Mouse (Mus musculus) hindbrain, postnatal 0 days (tissue): Measurements from ENCODE around the gene Aloxe3. TPM values are rescaled to one million over a fixed set of nuclear protein-coding genes. Genes with fewer than 3 reads are reported as not detected.

ENCODE experiments used
- ATAC-seq: fragments of 200-750 bp; cut with Nextera tagmentation; 2 replicates; pipeline ENCODE4 v1.8.0; 2017; ENCODE audit warnings: mild to moderate bottlenecking, moderate TSS enrichment, moderate library complexity
- DNase-seq: peaks from one replicate; pipeline ENCODE4 v3.0.0-alpha.2; 2015; ENCODE audit warnings: low spot score
- H3K27ac ChIP-seq: fragments of 300-500 bp; sonication (generic); 2 replicates; pipeline ENCODE4 v1.5.1; 2014; ENCODE audit warnings: mild to moderate bottlenecking
- H3K27me3 ChIP-seq: fragments of 300-500 bp; sonication (generic); 2 replicates; pipeline ENCODE4 v1.6.1; 2014; ENCODE audit warnings: low read length, mixed read lengths; ENCODE audit not compliant: insufficient read depth
- H3K36me3 ChIP-seq: fragments of 300-500 bp; sonication (generic); 2 replicates; pipeline ENCODE4 v1.6.1; 2014; ENCODE audit warnings: low read length, mixed read lengths; ENCODE audit not compliant: insufficient read depth
- H3K4me1 ChIP-seq: fragments of 300-500 bp; sonication (generic); 2 replicates; pipeline ENCODE4 v1.6.1; 2014; ENCODE audit warnings: antibody characterized with exemption, low read length, mixed read lengths; ENCODE audit not compliant: insufficient read depth
- H3K4me2 ChIP-seq: fragments of 300-500 bp; sonication (generic); 2 replicates; pipeline ENCODE4 v1.6.1; 2014; ENCODE audit warnings: low read depth, mild to moderate bottlenecking, low read length, moderate library complexity, mixed read lengths
- H3K4me3 ChIP-seq: fragments of 300-500 bp; sonication (generic); 2 replicates; pipeline ENCODE4 v1.5.1; 2014; ENCODE audit warnings: low read length
- H3K9ac ChIP-seq: fragments of 300-500 bp; sonication (generic); replicated peaks from 2 replicates; pipeline ENCODE4 v1.6.1; 2014; ENCODE audit warnings: mild to moderate bottlenecking, low read length, moderate library complexity, mixed read lengths
- H3K9me3 ChIP-seq: fragments of 300-500 bp; sonication (generic); 2 replicates; pipeline ENCODE4 v1.6.1; 2016; ENCODE audit warnings: low read length, mixed read lengths
- CTCF ChIP-seq: IDR thresholded peaks from 2 replicates; pipeline ENCODE4 v1.5.1; 2016; ENCODE audit warnings: antibody characterized with exemption, control low read depth, low read depth
- WGBS: fragments of 180-500 bp; shearing (Covaris S2); extraction: QIAGEN DNeasy Blood & Tissue Kit; methylation state at CpG from one replicate; pipeline ENCODE4 v1.1.7; 2014; 5-methylcytosine and 5-hydroxymethylcytosine counted together
- polyA plus RNA-seq: library from polyadenylated mRNA; unstranded; fragments of >200 nt; fragmentation: Nextera tagmentation; extraction: Ambion mirVana; gene quantifications from 2 replicates; pipeline ENCODE4 v1.2.1, GENCODE M21; 2015
- total RNA-seq: library from RNA; depleted of rRNA; stranded (reverse); fragments of >200 nt; gene quantifications from 2 replicates; pipeline ENCODE4 v1.2.3, GENCODE M21; 2014

Aloxe3 gene
- total and polyA plus RNA-seq, 2 experiments from 2014 or later, result 12.5 to 13.0 TPM

GRCm38 (mm10) chr11:69123693-69124497 lies 1.8 kb upstream of the Aloxe3 start:
- Histone ChIP-seq H3K9me3 (no peaks in the 10 kb centered on the region), H3K27ac (peak overlapping the region; percentile 89), H3K4me2 (peak overlapping the region; percentile 97), H3K36me3 (no peaks in the 10 kb centered on the region), H3K9ac (peak overlapping the region; percentile 58), H3K4me1 (peaks cover 19% of the 10 kb centered on the region), H3K4me3 (peak overlapping the region; percentile 77), H3K27me3 (no peaks in the 10 kb centered on the region)
- ATAC-seq (peak; percentile 60), DNase-seq (peak; percentile 95)
- TF ChIP-seq CTCF, result no peak
- under 1% methylated on average over 31 of the region's 31 CpGs for WGBS

DNA sequence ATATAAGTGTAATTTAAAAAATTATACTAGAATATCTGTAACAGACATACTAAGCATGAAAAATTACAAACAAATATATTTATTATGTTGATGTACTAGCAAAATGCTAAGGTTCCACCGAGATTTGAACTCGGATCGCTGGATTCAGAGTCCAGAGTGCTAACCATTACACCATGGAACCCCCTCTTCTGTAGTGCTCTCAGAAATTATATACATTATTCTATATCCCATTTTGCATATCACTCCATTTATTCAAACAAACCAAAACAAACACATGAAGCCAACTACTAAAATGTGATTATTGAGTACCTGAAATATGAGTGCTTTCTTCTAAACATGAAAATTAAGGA lies 1.2 kb upstream of the Aloxe3 start:
- no peak for TF ChIP-seq CTCF
- DNase-seq (peak; percentile 91), ATAC-seq (0 out of 2 replicates have a peak, but pooled peaks have one; percentile 32)
- peak overlapping the region; percentile 77 for H3K4me3 ChIP-seq
- no peaks in the 10 kb centered on the region for H3K27me3 ChIP-seq
- no peak overlapping the region for H3K9ac ChIP-seq
- whole genome bisulfite sequencing, result 0% methylated on average over 3 of the region's 3 CpGs
- H3K36me3 ChIP-seq, result no peaks in the 10 kb centered on the region
- H3K4me1 ChIP-seq, result peaks cover 19% of the 10 kb centered on the region
- peak overlapping the region; percentile 97 for H3K4me2 ChIP-seq
- no peaks in the 10 kb centered on the region for H3K9me3 ChIP-seq
- no peak overlapping the region for H3K27ac ChIP-seq

- DNase-seq (peak; percentile 93), ATAC-seq (peak; percentile 48)
- H3K27me3 ChIP-seq, result no peaks in the 10 kb centered on the region
- under 1% methylated on average over 24 of the region's 24 CpGs for WGBS
- H3K4me2 ChIP-seq, result peak overlapping the region; percentile 81
- H3K36me3 ChIP-seq, result no peaks in the 10 kb centered on the region
- peak overlapping the region; percentile 52 for H3K9ac ChIP-seq
- H3K4me1 ChIP-seq, result peaks cover 15% of the 10 kb centered on the region
- H3K27ac ChIP-seq, result peak overlapping the region; percentile 87
- TF ChIP-seq CTCF, result peak; percentile 68
- peak overlapping the region; percentile 57 for H3K4me3 ChIP-seq
- no peaks in the 10 kb centered on the region for H3K9me3 ChIP-seq
These were observed 450 bp upstream of the Aloxe3 start for GRCm38 (mm10) chr11:69125041-69125851.

- no peaks in the 10 kb centered on the region for H3K27me3 ChIP-seq
- TF ChIP-seq CTCF, result no peak
- ATAC-seq (no peak), DNase-seq (peak; percentile 31)
- H3K9me3 ChIP-seq, result no peaks in the 10 kb centered on the region
- 9% methylated on average over 20 of the region's 20 CpGs for WGBS
- peak overlapping the region; percentile 87 for H3K27ac ChIP-seq
- peak overlapping the region; percentile 52 for H3K9ac ChIP-seq
- peak overlapping the region; percentile 57 for H3K4me3 ChIP-seq
- H3K36me3 ChIP-seq, result no peaks in the 10 kb centered on the region
- H3K4me2 ChIP-seq, result peak overlapping the region; percentile 81
- peaks cover 9% of the 10 kb centered on the region; the same call in 1 of the 2 replicates for H3K4me1 ChIP-seq
These were observed 416 bp downstream of the Aloxe3 start for GRCm38 (mm10) chr11:69125919-69126705.

DNA sequence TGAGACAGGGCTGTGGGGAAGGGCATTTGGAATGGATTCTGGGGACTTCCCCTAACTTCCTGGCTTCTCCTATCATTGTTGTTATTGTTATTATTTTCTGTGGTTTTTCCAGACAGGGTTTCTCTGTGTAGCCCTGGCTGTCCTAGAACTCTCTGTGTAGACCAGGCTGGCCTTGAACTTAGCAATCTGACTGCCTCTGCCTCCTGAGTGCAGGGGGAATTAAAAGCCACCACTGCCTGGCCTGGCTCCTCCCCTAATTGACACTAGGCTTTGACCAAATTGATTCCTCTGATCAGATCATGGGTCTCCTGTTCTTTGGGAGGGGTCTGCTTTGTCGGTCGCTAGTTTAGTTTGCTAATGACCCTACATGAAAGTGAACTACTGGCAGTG lies 1.0 kb downstream of the Aloxe3 start:
- Histone ChIP-seq H3K9me3 (no peaks in the 10 kb centered on the region), H3K4me3 (peak overlapping the region; percentile 57), H3K36me3 (no peaks in the 10 kb centered on the region), H3K27ac (peak overlapping the region; percentile 87; the same call in 1 of the 2 replicates), H3K27me3 (no peaks in the 10 kb centered on the region), H3K9ac (no peak overlapping the region), H3K4me2 (peak overlapping the region; percentile 81), H3K4me1 (peaks cover 4% of the 10 kb centered on the region; the same call in 1 of the 2 replicates)
- WGBS, result 56% methylated on average over 2 of the region's 2 CpGs
- TF ChIP-seq CTCF, result no peak
- DNase-seq (no peak), ATAC-seq (no peak)

DNA sequence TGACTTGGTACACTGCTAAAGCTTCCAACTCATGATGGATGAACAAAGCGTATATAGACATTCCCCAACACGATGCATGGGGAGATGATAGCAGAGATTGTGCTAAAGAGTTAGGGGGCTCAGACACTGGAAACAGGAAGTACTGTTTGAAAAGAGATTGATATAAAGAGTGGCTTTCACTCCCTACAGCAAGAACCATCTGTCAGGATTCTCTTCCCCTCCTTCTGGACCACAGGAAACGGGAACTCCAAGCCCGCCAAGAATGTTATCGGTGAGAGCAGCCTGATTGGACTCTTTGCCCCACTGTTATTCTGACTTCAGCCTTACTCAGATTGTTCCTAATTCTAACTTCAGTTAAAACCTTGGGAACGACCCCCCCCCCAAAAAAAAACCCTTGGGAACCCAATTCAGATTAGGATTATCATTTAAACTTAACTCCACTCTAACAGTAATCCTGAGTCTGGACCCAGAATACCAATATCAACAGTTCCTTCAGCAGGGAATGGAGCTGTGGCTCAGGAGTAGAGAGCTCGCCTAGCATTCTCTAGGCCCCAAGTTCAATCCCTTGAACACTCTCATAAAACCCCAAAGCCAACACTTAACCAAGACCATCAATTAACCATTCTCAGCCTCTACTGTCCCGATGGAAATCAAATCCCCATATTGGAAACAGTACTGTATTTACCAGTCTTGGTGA lies 2.9 kb downstream of the Aloxe3 start:
- Histone ChIP-seq H3K4me3 (no peak overlapping the region), H3K9ac (no peak overlapping the region), H3K27me3 (no peaks in the 10 kb centered on the region), H3K4me2 (no peak overlapping the region), H3K27ac (no peak overlapping the region), H3K9me3 (no peaks in the 10 kb centered on the region), H3K4me1 (peaks cover 4% of the 10 kb centered on the region; the same call in 1 of the 2 replicates), H3K36me3 (no peaks in the 10 kb centered on the region)
- DNase-seq (no peak), ATAC-seq (no peak)
- TF ChIP-seq CTCF, result no peak
- WGBS, result 76% methylated on average over 8 of the region's 8 CpGs
